Mouse (Mus musculus) bone marrow, adult 2 months (tissue): Measurements from ENCODE around the gene Kcnf1. TPM values are rescaled to one million over a fixed set of nuclear protein-coding genes. Genes with fewer than 3 reads are reported as not detected.

Experiments
- H3K27ac ChIP-seq: fragments of 200-500 bp; 2 replicates; pipeline ENCODE4 v1.5.1; 2012; ENCODE audit warnings: low read depth, mild to moderate bottlenecking, control low read depth, inconsistent platforms, low read length; ENCODE audit not compliant: control insufficient read depth, poor library complexity, insufficient read depth
- H3K4me1 ChIP-seq: fragments of 200-500 bp; 2 replicates; pipeline ENCODE4 v1.6.1; 2011; ENCODE audit warnings: low read length; ENCODE audit not compliant: control insufficient read depth, insufficient read depth
- H3K4me3 ChIP-seq: fragments of 200-500 bp; replicated peaks from 2 replicates; pipeline ENCODE3; 2011; ENCODE audit warnings: mild to moderate bottlenecking, low read depth, low read length, control low read depth; ENCODE audit not compliant: control insufficient read depth
- CTCF ChIP-seq: fragments of 200-500 bp; IDR thresholded peaks from 2 replicates; pipeline ENCODE4 v1.5.1; 2011; ENCODE audit warnings: low read length, control low read depth; ENCODE audit not compliant: control insufficient read depth, insufficient read depth
- POLR2A ChIP-seq: fragments of 200-500 bp; IDR thresholded peaks from 2 replicates; pipeline ENCODE4 v1.6.1; 2011; ENCODE audit warnings: low read depth, mild to moderate bottlenecking, control low read depth, low read length, borderline replicate concordance; ENCODE audit not compliant: control insufficient read depth
- WGBS: fragments of 180-500 bp; shearing (Covaris S2); methylation state at CpG from one replicate; pipeline ENCODE4 v1.1.7; 2018; 5-methylcytosine and 5-hydroxymethylcytosine counted together
- polyA plus RNA-seq: library from polyadenylated mRNA; stranded (reverse); fragments of >200 nt; gene quantifications from 2 replicates; pipeline ENCODE4 v1.2.4, GENCODE M21; 2011; ENCODE audit warnings: low replicate concordance; ENCODE audit not compliant: missing spikeins, insufficient read depth, insufficient read length

The Kcnf1 gene
- 0.66 and 1.1 TPM in 2 replicates for polyA plus RNA-seq

- H3K4me3 ChIP-seq, result no peak within 1 kb of the TSS
- TF ChIP-seq POLR2A (no peak), CTCF (no peak)
- H3K27ac ChIP-seq, result no peak within 1 kb of the TSS
- 58% methylated on average over 4 of the region's 4 CpGs for WGBS
- H3K4me1 ChIP-seq, result no peaks in the 10 kb centered on the region
Measured at GRCm38 (mm10) chr12:17176757-17177092, at the start of gene Kcnf1. TSS of gene Kcnf1 (minus strand) at chr12:17176888.

GRCm38 (mm10) chr12:17225012-17225411 is 48.3 kb upstream of the Kcnf1 start:
- H3K4me3 ChIP-seq, result no peak overlapping the region
- no peak overlapping the region for H3K27ac ChIP-seq
- WGBS, result 78% methylated on average over 5 of the region's 5 CpGs
- no peaks in the 10 kb centered on the region for H3K4me1 ChIP-seq
- TF ChIP-seq POLR2A (no peak), CTCF (no peak)

- no peak for TF ChIP-seq POLR2A
- no peak for TF ChIP-seq CTCF
- 54% methylated on average over 3 of the region's 3 CpGs for WGBS
- Histone ChIP-seq H3K4me1 (no peaks in the 10 kb centered on the region), H3K27ac (no peak overlapping the region), H3K4me3 (no peak overlapping the region)
Measured at GRCm38 (mm10) chr12:17223050-17223449, 46.4 kb upstream of the Kcnf1 start.

- TF ChIP-seq POLR2A (no peak), CTCF (peak; percentile 52; the same call in 1 of the 2 replicates)
- WGBS, result 50% methylated on average over 5 of the region's 5 CpGs
- H3K27ac ChIP-seq, result no peak overlapping the region
- no peaks in the 10 kb centered on the region for H3K4me1 ChIP-seq
- H3K4me3 ChIP-seq, result no peak overlapping the region
Measured at GRCm38 (mm10) chr12:17221891-17222428, 45.3 kb upstream of the Kcnf1 start.

GRCm38 (mm10) chr12:17220631-17221030 is 43.9 kb upstream of the Kcnf1 start:
- no peak overlapping the region for H3K27ac ChIP-seq
- no peak overlapping the region for H3K4me3 ChIP-seq
- WGBS, result 70% methylated on average over 5 of the region's 5 CpGs
- H3K4me1 ChIP-seq, result no peaks in the 10 kb centered on the region
- no peak for TF ChIP-seq CTCF
- no peak for TF ChIP-seq POLR2A

GRCm38 (mm10) chr12:17219107-17219506 is 42.4 kb upstream of the Kcnf1 start:
- Histone ChIP-seq H3K4me1 (no peaks in the 10 kb centered on the region), H3K4me3 (no peak overlapping the region), H3K27ac (no peak overlapping the region)
- TF ChIP-seq CTCF (no peak), POLR2A (no peak)
- 5% methylated on average over 4 of the region's 4 CpGs for WGBS

- no peaks in the 10 kb centered on the region for H3K4me1 ChIP-seq
- WGBS, result 61% methylated on average over 8 of the region's 8 CpGs
- no peak for TF ChIP-seq POLR2A
- no peak for TF ChIP-seq CTCF
- H3K4me3 ChIP-seq, result no peak overlapping the region
- no peak overlapping the region for H3K27ac ChIP-seq
Measured at GRCm38 (mm10) chr12:17218390-17218789, 41.7 kb upstream of the Kcnf1 start.

GRCm38 (mm10) chr12:17215751-17216150 is 39.1 kb upstream of the Kcnf1 start:
- no peak overlapping the region for H3K27ac ChIP-seq
- H3K4me1 ChIP-seq, result no peaks in the 10 kb centered on the region
- no peak overlapping the region for H3K4me3 ChIP-seq
- TF ChIP-seq CTCF (no peak), POLR2A (no peak)
- 88% methylated on average over 7 of the region's 7 CpGs for WGBS

- 80% methylated on average over 13 of the region's 13 CpGs for WGBS
- no peak overlapping the region for H3K4me3 ChIP-seq
- TF ChIP-seq CTCF (no peak), POLR2A (no peak)
- H3K4me1 ChIP-seq, result no peaks in the 10 kb centered on the region
- H3K27ac ChIP-seq, result no peak overlapping the region
Measured at GRCm38 (mm10) chr12:17202492-17203322, 26.0 kb upstream of the Kcnf1 start.
